Mouse (Mus musculus): ENCODE measurements at regions not wholly inside any gene's neighbourhood (a gene's known extent, or its start where the extent isn't known, plus 50 kb on each side); places are given as distances from the start of the nearest gene placed in this dataset.
"Not testable (repeated sequence)": the region's sequence is repeated elsewhere in the genome, so short reads cannot be mapped to it uniquely, and the experiment has no call there.

GRCm38 (mm10) chr1:30751138-30751907 is 122.4 kb downstream of the Phf3 start:
- no peak for DNase-seq (ENCODE audit: extremely low read depth, low read depth)

- DNase-seq (ENCODE audit: extremely low read depth, low read depth) = no peak
Measured at GRCm38 (mm10) chr1:30741955-30742354, 131.8 kb downstream of the Phf3 start.

GRCm38 (mm10) chr1:30740831-30741230 is 132.9 kb downstream of the Phf3 start:
- no peak for DNase-seq (ENCODE audit: extremely low read depth, low read depth)

- no peak for DNase-seq (ENCODE audit: extremely low read depth, low read depth)
Measured at GRCm38 (mm10) chr1:30721519-30721918, 152.2 kb downstream of the Phf3 start.

- DNase-seq (ENCODE audit: extremely low read depth, low read depth) = no peak
Measured at GRCm38 (mm10) chr1:30720829-30721228, 152.9 kb downstream of the Phf3 start.

- DNase-seq (ENCODE audit: extremely low read depth, low read depth) = no peak
Measured at GRCm38 (mm10) chr1:30718578-30718977, 155.1 kb downstream of the Phf3 start.

GRCm38 (mm10) chr1:30716346-30716745 is 157.4 kb downstream of the Phf3 start:
- no peak for DNase-seq (ENCODE audit: extremely low read depth, low read depth)

- no peak for DNase-seq (ENCODE audit: extremely low read depth, low read depth)
Measured at GRCm38 (mm10) chr1:30701116-30701515, 172.6 kb downstream of the Phf3 start.

- no peak for DNase-seq (ENCODE audit: extremely low read depth, low read depth)
Measured at GRCm38 (mm10) chr1:30700399-30701081, 173.2 kb downstream of the Phf3 start.

- DNase-seq (ENCODE audit: extremely low read depth, low read depth) = no peak
Measured at GRCm38 (mm10) chr1:30696342-30696741, 177.4 kb downstream of the Phf3 start.

GRCm38 (mm10) chr1:30685318-30685717 is 188.4 kb downstream of the Phf3 start:
- no peak for DNase-seq (ENCODE audit: extremely low read depth, low read depth)

GRCm38 (mm10) chr1:30683889-30684288 is 189.8 kb downstream of the Phf3 start:
- DNase-seq (ENCODE audit: extremely low read depth, low read depth) = no peak

- no peak for DNase-seq (ENCODE audit: extremely low read depth, low read depth)
Measured at GRCm38 (mm10) chr1:30639807-30640206, 233.9 kb downstream of the Phf3 start.

- no peak for DNase-seq (ENCODE audit: extremely low read depth, low read depth)
Measured at GRCm38 (mm10) chr1:30632760-30633159, 241.0 kb downstream of the Phf3 start.

GRCm38 (mm10) chr1:30627796-30628195 is 245.9 kb downstream of the Phf3 start:
- DNase-seq (ENCODE audit: extremely low read depth, low read depth) = not testable (repeated sequence)

- DNase-seq (ENCODE audit: extremely low read depth, low read depth) = no peak
Measured at GRCm38 (mm10) chr1:30595122-30595730, 278.5 kb downstream of the Phf3 start.

- no peak for DNase-seq (ENCODE audit: extremely low read depth, low read depth)
Measured at GRCm38 (mm10) chr1:30594036-30594435, 279.7 kb downstream of the Phf3 start.

GRCm38 (mm10) chr1:30590721-30591120 is 283.0 kb downstream of the Phf3 start:
- no peak for DNase-seq (ENCODE audit: extremely low read depth, low read depth)

GRCm38 (mm10) chr1:30588885-30589284 is 284.8 kb downstream of the Phf3 start:
- no peak for DNase-seq (ENCODE audit: extremely low read depth, low read depth)

- no peak for DNase-seq (ENCODE audit: extremely low read depth, low read depth)
Measured at GRCm38 (mm10) chr1:30588336-30588735, 285.4 kb downstream of the Phf3 start.

GRCm38 (mm10) chr1:30584806-30585205 is 288.9 kb downstream of the Phf3 start:
- DNase-seq (ENCODE audit: extremely low read depth, low read depth) = peak; percentile 2

- no peak for DNase-seq (ENCODE audit: extremely low read depth, low read depth)
Measured at GRCm38 (mm10) chr1:30583860-30584259, 289.9 kb downstream of the Phf3 start.
